Mouse (Mus musculus) forelimb bud, embryonic 11.5 days (tissue): ENCODE results near the gene E030030I06Rik.
"Not testable (repeated sequence)": the region's sequence is repeated elsewhere in the genome, so short reads cannot be mapped to it uniquely, and the experiment has no call there.

Experiments
- DNase-seq: peaks from one replicate; pipeline ENCODE4 v3.0.0-alpha.2; 2012; ENCODE audit warnings: low read depth, low spot score

Gene E030030I06Rik

GRCm38 (mm10) chr10:22151863-22152640, 3.0 kb upstream of the E030030I06Rik start:
- DNase-seq, result not testable (repeated sequence)

DNA sequence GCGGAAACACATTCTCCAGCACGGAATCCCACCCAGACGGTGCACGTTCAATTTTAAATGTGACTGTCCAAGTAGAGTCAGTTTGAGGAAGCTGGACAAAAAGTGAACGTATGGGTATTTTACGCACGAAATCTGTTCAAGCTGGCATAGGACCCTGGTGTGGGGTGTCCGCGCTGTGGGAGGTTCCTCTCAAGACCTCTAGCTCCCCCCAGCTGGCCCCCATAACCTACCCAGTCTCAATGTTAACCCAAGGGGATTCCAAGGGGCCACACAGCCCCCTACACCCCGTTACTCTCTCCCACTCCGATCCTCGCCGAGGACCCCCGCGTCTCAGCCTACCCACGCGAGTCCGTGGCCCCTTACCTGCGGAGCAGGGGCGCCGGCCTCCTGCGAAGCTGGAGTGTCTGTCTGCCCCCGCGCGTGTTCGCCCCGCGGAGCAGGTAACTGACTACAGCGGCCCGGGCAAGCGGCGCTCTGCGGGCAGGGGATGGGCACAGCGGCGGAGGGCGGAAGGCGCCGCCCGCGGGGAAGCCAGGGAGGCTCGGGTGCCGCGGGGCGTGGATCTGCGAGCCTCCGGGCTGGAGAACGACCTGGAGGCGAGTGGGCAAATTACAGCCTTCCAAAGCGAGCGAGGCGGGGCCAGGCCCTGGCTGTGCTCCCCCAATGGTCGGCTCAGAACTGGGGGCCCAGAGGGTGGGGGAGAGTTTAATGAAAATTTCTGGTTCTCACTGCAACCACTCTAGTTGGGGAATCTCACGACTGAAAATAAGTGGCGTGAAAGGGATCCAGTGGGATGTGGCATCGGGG, 2.2 kb upstream of the E030030I06Rik start:
- not testable (repeated sequence) for DNase-seq

DNA sequence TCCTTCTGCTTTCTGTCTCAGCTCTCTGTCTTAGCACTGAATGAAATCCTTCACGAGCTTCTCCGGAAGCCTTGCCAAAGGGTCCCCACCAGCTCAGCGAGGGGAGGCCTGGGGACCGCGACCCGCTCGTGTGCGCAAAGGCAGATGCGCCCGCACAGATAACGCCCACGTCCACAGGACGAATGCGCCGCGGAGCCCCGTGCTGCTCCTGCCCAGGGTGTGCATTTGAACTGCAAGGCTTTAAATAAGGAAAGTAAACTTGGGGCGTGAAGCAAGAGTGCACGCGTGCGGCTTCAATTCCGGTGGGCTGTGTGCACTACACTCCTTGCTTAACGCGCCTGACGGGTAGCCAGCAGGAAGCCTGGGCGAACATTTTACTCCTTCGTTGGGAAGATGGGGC, 1.5 kb upstream of the E030030I06Rik start:
- DNase-seq, result no peak

- no peak for DNase-seq
Observed at GRCm38 (mm10) chr10:22149691-22150465, 808 bp upstream of the E030030I06Rik start.

DNA sequence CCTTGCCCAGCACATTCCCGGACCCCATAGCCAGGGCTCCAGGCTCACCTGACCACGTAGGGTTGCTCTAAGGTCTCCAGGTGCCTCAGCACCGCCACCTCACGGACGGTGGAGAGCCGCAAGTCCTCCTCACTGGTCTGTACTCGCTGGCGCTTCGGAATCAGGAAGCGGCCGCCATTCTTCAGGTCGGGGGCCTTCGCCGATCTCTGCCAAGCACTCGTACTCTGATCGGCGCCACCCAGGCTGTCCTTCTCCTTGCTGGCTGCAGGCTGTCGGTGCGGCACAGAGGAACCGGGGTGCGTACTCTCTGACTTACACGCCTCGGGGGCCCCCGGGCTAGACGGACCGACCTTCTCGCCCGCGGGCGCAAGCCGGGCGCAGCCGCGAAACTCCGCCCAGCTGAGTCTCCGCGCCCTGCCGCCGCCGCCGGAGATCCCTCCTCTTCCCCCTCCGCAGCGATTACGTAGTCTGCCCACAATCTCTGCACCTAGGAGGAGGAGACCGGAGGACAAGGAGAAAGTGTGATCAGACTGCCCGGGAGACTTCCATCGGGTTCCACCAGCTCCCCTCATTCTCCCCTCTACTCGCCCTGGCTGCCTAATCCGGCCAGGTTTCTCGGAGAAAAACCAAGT, 513 bp downstream of the E030030I06Rik start:
- no peak for DNase-seq

DNA sequence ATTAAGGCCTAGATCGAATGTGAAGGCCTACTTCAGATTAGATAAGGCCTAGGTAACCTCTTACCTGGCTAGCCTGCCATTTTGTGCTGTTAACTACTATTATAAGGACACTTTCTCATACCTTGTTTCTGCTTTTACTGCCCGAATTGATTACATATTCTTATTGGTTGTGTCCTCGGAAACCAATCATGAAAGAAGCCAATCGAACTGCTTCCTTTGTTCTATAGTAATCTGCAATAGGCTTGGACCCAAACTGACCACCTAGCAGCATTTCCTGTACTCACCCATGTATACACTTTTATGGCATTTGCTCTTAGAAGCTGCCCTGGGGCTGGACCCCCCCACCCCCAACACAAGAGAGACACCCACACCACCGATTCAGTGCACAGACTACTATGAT, 6.1 kb downstream of the E030030I06Rik start:
- DNase-seq, result no peak

GRCm38 (mm10) chr10:22142194-22142593, 6.9 kb downstream of the E030030I06Rik start:
- DNase-seq, result peak; percentile 91

- DNase-seq, result no peak
Observed at GRCm38 (mm10) chr10:22140665-22141280, 8.3 kb downstream of the E030030I06Rik start.

GRCm38 (mm10) chr10:22074531-22074930, 74.5 kb downstream of the E030030I06Rik start:
- no peak for DNase-seq

DNA sequence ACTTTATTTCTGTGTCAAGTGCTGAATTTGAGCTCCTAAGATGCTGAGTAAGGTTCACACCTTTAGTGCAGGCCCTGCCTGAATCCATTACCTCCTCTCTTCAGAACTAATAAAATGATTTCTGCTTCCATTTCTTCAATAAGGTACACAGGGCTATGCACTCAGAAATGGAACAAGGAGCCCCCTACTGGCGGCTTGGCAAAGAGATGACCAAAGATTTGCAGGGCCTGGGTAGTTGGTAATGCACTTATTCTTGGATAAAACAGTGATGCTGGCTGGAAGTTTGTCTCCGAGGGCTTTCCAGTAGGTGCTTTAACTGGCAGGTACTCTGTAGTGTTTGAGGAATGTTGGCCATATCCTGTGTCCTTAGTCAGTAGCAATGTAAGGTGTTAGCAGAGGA, 76.3 kb downstream of the E030030I06Rik start:
- DNase-seq, result no peak

DNA sequence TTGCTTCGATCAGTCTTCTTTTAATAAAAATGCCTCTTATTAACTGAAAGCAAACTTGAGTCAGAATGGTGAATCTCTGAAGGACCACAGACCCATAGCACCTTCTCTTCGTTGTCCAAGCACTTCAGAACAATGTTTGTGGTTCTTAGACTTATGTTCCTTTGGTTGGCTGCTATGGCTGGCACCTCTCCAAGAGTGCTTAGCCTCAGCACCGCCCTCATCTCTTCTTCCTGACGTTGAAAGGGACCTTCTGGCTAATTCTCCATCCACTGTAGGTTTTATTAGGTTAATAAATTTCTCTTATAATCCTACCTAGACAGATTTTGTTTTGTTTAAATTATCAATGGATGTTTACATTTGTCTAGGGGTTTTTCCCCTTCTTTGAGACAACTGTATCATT, 78.5 kb downstream of the E030030I06Rik start:
- no peak for DNase-seq

DNA sequence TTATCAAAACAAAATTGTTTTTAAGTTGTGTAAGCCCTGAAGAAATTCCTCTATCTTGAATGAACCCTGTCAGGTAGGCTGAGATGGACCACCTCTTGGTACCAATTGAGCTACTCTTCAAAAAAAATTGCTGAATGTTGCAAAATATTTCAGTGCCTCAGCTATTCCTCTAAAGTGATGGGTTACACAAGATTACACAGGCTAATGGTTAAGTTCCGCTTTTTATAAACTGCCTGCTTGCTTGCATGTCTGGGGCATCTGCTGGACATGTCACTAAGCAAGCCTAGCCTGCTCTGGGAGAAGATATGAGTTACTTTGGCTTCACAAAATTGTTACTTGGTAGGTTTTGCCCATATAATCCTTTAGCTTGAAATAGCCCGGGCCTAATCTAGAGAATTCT, 78.9 kb downstream of the E030030I06Rik start:
- no peak for DNase-seq

- not testable (repeated sequence) for DNase-seq
Observed at GRCm38 (mm10) chr10:22067979-22068378, 81.1 kb downstream of the E030030I06Rik start, which contains the start of gene 4930444G20Rik. Gene 4930444G20Rik, minus strand, starts transcription at chr10:22068079.
